Mouse (Mus musculus): ENCODE results near the gene Zbtb8b. TPM values are rescaled to one million over a fixed set of nuclear protein-coding genes. Genes with fewer than 3 reads are reported as not detected.
A peak's percentile ranks its signal among the peaks of the same experiment; 100 is the strongest.
"Not testable (repeated sequence)": the region's sequence is repeated elsewhere in the genome, so short reads cannot be mapped to it uniquely, and the experiment has no call there.

Zbtb8b gene
- polyA plus RNA-seq, 1 experiment from 2014 or later: 3.7 TPM

DNA sequence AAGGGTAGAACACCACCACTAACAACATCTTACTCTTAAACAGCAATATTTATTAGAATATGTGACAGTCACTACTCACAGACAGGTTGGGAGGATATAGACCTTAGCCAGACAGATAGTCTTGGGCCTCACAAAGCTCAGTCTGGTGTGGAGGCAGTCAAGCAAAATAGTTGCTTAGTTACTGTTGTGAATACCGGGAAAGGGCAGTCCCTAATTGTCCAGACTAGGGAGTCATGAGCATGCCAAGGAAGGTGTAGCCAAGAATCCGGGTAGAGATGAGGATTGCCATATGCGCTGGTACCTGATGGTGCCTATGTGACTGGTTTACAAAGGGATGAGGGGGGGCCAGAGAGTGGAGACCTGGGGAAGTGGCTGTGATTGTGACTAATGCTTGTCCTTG, 21.5 kb upstream of the Zbtb8b start:
- Histone ChIP-seq H3K9me3 (replicated peaks; ENCODE audit: low read length) (no peaks in the 10 kb centered on the region), H3K4me1 (replicated peaks; ENCODE audit: insufficient read depth, low read length) (peaks cover 5% of the 10 kb centered on the region), H3K27ac (peak overlapping the region; percentile 87), H3K9ac (ENCODE audit: low read depth, low read length) (peak overlapping the region; percentile 71), H3K4me3 (replicated peaks; ENCODE audit: low read depth, low read length) (peak overlapping the region; percentile 88), H3K36me3 (ENCODE audit: insufficient read depth, low read length) (peaks cover 20% of the 10 kb centered on the region), H3K27me3 (ENCODE audit: insufficient read depth, low read length) (no peaks in the 10 kb centered on the region), H3K4me2 (ENCODE audit: low read length) (peak overlapping the region; percentile 91)
- no peak for TF ChIP-seq CTCF (IDR thresholded peaks at IDR 0.05; ENCODE audit: low read depth)
- DNase-seq (ENCODE audit: low spot score) (peak; percentile 66), ATAC-seq (replicated peaks; ENCODE audit: low FRiP score, low read depth) (no peak; the same call in 1 of the 2 replicates)
- WGBS: 31% methylated on average over 3 of the region's 3 CpGs

DNA sequence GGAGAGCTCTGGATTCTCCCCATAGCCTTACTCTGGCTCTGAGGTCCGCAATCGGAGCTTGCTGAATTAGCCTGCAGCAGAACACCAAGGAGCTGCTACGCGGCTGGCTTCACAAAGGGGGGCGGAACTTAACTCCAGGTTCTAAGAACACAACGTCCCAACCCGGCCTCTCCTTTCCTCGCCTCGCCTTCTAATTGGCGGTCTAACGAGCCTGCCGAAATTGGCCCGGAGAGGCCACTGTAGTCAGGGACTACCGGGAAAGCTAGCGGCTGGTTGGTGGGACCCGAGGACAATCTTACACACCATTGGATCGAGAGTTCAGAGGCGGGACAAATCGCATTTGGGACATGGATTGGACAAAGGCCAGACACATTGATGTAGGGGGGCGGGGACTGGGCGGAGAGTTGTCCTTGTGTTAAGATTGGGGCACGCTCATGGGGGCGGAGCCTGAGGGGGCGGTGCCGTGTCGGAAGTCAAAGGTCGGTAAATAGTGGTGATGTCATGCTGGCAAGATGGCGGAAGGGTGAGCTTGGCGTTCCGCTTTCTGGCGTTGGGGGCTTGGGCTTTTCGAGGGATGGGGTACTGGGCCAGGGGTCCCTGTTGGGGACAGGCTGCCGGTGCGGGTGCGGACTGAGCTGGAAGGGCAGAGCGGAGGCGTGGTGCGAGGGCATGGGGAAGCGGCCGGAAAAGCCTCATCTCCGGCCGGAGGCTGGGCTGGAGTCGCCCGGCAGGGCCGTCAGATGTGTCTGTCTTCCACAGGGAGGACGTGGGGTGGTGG, 20.7 kb upstream of the Zbtb8b start, which contains the start of gene Bsdc1:
Gene Bsdc1 (plus strand): TSS at position 399 of the 778 bp plus-strand sequence.
- Histone ChIP-seq H3K27me3 (ENCODE audit: insufficient read depth, low read length) (no peaks in the 10 kb centered on the region), H3K36me3 (ENCODE audit: insufficient read depth, low read length) (peaks cover 15% of the 10 kb centered on the region), H3K4me2 (ENCODE audit: low read length) (peak within 1 kb of the TSS; percentile 91), H3K4me1 (replicated peaks; ENCODE audit: insufficient read depth, low read length) (peaks cover 5% of the 10 kb centered on the region), H3K9me3 (replicated peaks; ENCODE audit: low read length) (no peaks in the 10 kb centered on the region), H3K9ac (ENCODE audit: low read depth, low read length) (peak within 1 kb of the TSS; percentile 71), H3K27ac (peak within 1 kb of the TSS; percentile 90), H3K4me3 (replicated peaks; ENCODE audit: low read depth, low read length) (peak within 1 kb of the TSS; percentile 88)
- WGBS: under 1% methylated on average over 46 of the region's 46 CpGs
- DNase-seq (ENCODE audit: low spot score): peak; percentile 100
- peak; percentile 98 for ATAC-seq (replicated peaks; ENCODE audit: low FRiP score, low read depth)
- TF ChIP-seq CTCF (IDR thresholded peaks at IDR 0.05; ENCODE audit: low read depth): no peak

DNA sequence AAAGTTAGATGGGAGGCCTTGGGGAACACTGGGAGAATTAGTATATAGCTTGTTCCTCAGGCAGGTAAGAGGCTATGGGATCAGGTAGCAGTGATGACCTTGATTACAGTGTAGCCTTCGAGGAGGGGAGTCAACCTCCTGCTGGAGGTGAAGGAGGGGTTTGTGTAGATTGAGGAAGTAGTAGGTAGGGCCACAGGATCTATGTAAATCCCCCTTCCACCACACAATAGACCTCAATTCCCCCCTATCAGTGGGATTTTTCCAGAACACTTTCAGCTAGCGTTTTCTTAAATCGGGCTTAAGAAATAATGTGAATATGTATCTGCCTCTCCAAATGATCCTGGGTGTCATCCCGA, 20.2 kb upstream of the Zbtb8b start:
- H3K4me1 ChIP-seq (replicated peaks; ENCODE audit: insufficient read depth, low read length): peaks cover 5% of the 10 kb centered on the region
- peak overlapping the region; percentile 90 for H3K27ac ChIP-seq
- TF ChIP-seq CTCF (IDR thresholded peaks at IDR 0.05; ENCODE audit: low read depth): no peak; the same call in 1 of the 2 replicates
- H3K4me3 ChIP-seq (replicated peaks; ENCODE audit: low read depth, low read length): peak overlapping the region; percentile 36
- no peaks in the 10 kb centered on the region for H3K9me3 ChIP-seq (replicated peaks; ENCODE audit: low read length)
- peak overlapping the region; percentile 48 for H3K9ac ChIP-seq (ENCODE audit: low read depth, low read length)
- peak overlapping the region; percentile 65 for H3K4me2 ChIP-seq (ENCODE audit: low read length)
- DNase-seq (ENCODE audit: low spot score): no peak
- H3K27me3 ChIP-seq (ENCODE audit: insufficient read depth, low read length): no peaks in the 10 kb centered on the region
- H3K36me3 ChIP-seq (ENCODE audit: insufficient read depth, low read length): peaks cover 9% of the 10 kb centered on the region
- no peak for ATAC-seq (replicated peaks; ENCODE audit: low FRiP score, low read depth)
- 0% methylated on average over 4 of the region's 4 CpGs for WGBS

DNA sequence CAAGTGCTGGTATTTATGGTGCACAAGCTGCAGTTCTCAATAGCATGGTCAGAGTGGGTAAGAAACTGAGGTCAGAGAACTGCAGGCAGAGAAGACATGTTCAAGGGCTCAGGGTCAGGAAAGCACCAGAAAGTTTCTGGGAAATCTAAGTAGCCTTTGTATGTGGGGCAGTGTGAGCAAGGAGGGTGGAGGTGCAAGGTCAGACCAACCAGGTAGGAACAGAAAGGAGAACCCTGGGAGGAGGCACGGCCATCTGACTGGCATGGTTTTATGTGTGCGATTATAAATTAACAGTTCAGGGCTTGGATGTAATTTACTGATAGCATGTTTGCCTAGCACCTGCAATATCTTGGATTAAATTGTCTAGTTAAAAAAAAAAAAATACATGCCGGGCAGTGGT, 19.1 kb upstream of the Zbtb8b start:
- WGBS: 75% methylated on average over 3 of the region's 3 CpGs
- DNase-seq (ENCODE audit: low spot score): no peak
- TF ChIP-seq CTCF (IDR thresholded peaks at IDR 0.05; ENCODE audit: low read depth): no peak
- H3K27ac ChIP-seq: no peak overlapping the region
- ATAC-seq (replicated peaks; ENCODE audit: low FRiP score, low read depth): no peak
- H3K4me2 ChIP-seq (ENCODE audit: low read length): no peak overlapping the region
- H3K4me3 ChIP-seq (replicated peaks; ENCODE audit: low read depth, low read length): no peak overlapping the region
- H3K9me3 ChIP-seq (replicated peaks; ENCODE audit: low read length): no peaks in the 10 kb centered on the region
- peaks cover 5% of the 10 kb centered on the region for H3K4me1 ChIP-seq (replicated peaks; ENCODE audit: insufficient read depth, low read length)
- H3K36me3 ChIP-seq (ENCODE audit: insufficient read depth, low read length): no peaks in the 10 kb centered on the region
- no peak overlapping the region for H3K9ac ChIP-seq (ENCODE audit: low read depth, low read length)
- no peaks in the 10 kb centered on the region for H3K27me3 ChIP-seq (ENCODE audit: insufficient read depth, low read length)

DNA sequence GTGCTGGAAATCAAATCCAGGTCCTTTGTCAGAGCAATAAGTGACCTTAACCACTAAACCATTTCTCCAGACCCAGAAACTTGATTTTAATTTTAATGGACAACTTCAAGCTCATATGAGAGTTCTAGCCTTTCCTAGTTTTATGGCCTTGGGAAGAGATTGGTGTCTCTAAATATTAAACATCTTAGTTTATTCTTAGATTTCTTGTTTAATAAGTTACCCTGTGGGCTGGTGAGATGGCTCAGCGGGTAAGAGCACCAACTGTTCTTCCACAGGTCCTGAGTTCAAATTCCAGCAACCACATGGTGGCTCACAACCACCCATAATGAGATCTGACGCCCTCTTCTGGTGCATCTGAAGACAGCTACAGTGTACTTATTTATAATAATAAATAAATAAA, 16.7 kb upstream of the Zbtb8b start:
- not testable (repeated sequence) for H3K4me1 ChIP-seq (replicated peaks; ENCODE audit: insufficient read depth, low read length); H3K36me3 ChIP-seq (ENCODE audit: insufficient read depth, low read length); H3K4me2 ChIP-seq (ENCODE audit: low read length); ATAC-seq (replicated peaks; ENCODE audit: low FRiP score, low read depth); H3K27me3 ChIP-seq (ENCODE audit: insufficient read depth, low read length); H3K27ac ChIP-seq; H3K9ac ChIP-seq (ENCODE audit: low read depth, low read length); H3K9me3 ChIP-seq (replicated peaks; ENCODE audit: low read length); H3K4me3 ChIP-seq (replicated peaks; ENCODE audit: low read depth, low read length); DNase-seq (ENCODE audit: low spot score)
- 72% methylated on average over 2 of the region's 2 CpGs for WGBS

DNA sequence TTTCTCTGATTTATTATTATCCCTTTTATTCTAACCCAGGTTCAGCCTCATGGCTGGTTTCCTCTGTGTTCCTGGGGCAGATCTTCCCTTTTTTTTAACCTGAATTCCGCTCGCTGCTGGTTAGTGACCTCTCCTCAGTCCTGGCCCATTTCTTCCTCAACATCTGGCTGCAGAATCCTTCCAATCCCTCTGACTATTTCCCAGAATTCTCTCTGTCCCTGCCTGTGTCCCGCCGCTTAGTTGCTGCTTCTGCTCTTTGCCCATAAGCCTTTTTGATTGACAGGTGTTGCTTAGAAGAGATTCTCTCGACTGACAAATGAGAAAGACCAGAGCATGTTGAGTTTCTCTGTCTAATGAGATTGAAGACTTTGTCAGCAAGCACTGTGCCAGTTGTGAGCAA, 15.5 kb upstream of the Zbtb8b start:
- no peak overlapping the region for H3K4me2 ChIP-seq (ENCODE audit: low read length)
- no peak for TF ChIP-seq CTCF (IDR thresholded peaks at IDR 0.05; ENCODE audit: low read depth)
- no peak overlapping the region for H3K9ac ChIP-seq (ENCODE audit: low read depth, low read length)
- ATAC-seq (replicated peaks; ENCODE audit: low FRiP score, low read depth) (no peak), DNase-seq (ENCODE audit: low spot score) (no peak)
- H3K27ac ChIP-seq: no peak overlapping the region
- H3K9me3 ChIP-seq (replicated peaks; ENCODE audit: low read length): no peaks in the 10 kb centered on the region
- no peaks in the 10 kb centered on the region for H3K36me3 ChIP-seq (ENCODE audit: insufficient read depth, low read length)
- WGBS: 54% methylated on average over 5 of the region's 5 CpGs
- no peaks in the 10 kb centered on the region for H3K4me1 ChIP-seq (replicated peaks; ENCODE audit: insufficient read depth, low read length)
- no peak overlapping the region for H3K4me3 ChIP-seq (replicated peaks; ENCODE audit: low read depth, low read length)
- H3K27me3 ChIP-seq (ENCODE audit: insufficient read depth, low read length): no peaks in the 10 kb centered on the region
